Mouse (Mus musculus): ENCODE data around the gene Kptn.

DNA sequence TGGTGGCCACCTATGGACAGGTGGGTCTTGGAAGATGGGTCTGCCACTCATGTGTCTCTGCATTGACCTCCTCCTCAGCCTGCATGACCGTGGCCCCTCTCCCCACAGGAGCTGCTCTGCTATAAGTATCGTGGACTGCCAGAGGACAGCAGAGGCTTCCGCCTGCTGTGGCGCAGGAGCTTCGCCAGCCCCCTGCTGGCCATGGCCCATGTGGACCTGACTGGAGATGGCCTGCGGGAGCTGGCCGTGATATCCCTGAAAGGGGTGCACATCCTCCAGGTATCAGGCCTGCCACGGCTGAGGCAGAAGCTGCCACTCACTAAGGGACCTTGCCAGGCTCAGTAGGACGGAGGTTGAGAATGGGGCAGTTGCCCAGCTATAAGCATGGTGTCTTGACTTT, 6.1 kb downstream of the Kptn start:
- TF ChIP-seq CTCF (IDR thresholded peaks at IDR 0.05; ENCODE audit: insufficient read depth, low read depth, low read length): no peak
- TF ChIP-seq POLR2A (IDR thresholded peaks at IDR 0.05; ENCODE audit: insufficient read depth, low read depth, low read length): no peak
